Comparison of ENCODE assay signal across 7 mouse cellular contexts in the genomic region with DNA sequence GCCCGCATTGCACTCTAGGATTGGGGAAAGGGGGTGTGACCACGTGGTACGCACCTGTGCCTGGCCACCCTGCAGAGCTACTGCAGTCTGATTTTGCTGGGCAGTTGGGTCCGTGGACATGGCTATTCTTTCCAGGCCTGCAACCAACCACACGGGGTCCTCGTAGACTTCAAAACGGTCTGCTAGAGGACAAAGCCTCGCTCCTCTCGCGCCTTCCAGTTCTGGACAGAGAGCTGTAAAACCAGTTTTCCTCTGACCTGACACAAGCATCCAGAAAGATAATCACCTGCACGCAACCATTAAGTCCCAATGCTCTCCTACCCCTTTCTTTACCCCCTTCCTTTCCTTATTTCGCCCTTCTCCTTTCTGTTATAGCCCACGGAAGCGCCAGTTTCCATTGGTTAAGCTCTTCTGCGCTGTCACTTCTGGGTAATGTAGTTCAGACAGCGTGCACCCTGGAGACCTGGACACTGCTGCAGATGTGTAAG. TPM values are rescaled to one million over a fixed set of nuclear protein-coding genes. Genes with fewer than 3 reads are reported as not detected.
DNase-seq lines count a peak whose midpoint lies in the region; ATAC-seq lines count a peak whose summit lies in the region.

A gene (minus strand): TSS at position 377 of the 488 bp plus-strand sequence.

- peak; percentile 64 to 91 for DNase-seq in adrenal gland, adult (ENCODE audit: inconsistent age in 2 of 2, low spot score in 1 of 2)
- DNase-seq in cerebellum, postnatal 25 days, result peak; percentile 69 to 77
- DNase-seq in gastrocnemius, postnatal 10 days, result peak; percentile 18
- DNase-seq in left cerebral cortex, adult 8-10 months (ENCODE audit: low spot score in 2 of 2), result peak; percentile 34 to 35
- DNase-seq in right cerebral cortex, adult 18-20 months, result peak; percentile 57

- no peaks in the 10 kb centered on the region for H3K79me2 ChIP-seq in macrophage (ENCODE audit: inconsistent target)

- H3K4me3 ChIP-seq in macrophage (ENCODE audit: inconsistent target), result peak within 1 kb of the TSS; percentile 43

- no peak within 1 kb of the TSS for H3K27ac ChIP-seq in macrophage

- peak; percentile 99 for ATAC-seq in inflammation-experienced regulatory T-cells, adult 6 months

- H3K36me3 ChIP-seq in macrophage (ENCODE audit: inconsistent target), result no peaks in the 10 kb centered on the region

- WGBS in macrophage (ENCODE audit: missing documents), result 7% methylated on average over 16 of the region's 16 CpGs

RNA-seq across cellular contexts. Expression of the gene that starts here (rescaled TPM):
- total RNA-seq in gastrocnemius, postnatal 10 days (2021), result under 1 TPM; 0.16 to 0.21 TPM
- 10 to 100 TPM in 2 of 3 experiments, 1 to 10 TPM in 1; 7.6 to 19.3 (median 14.2) TPM for polyA plus RNA-seq in inflammation-experienced regulatory T-cells, adult 6 months (2017; shearing (Covaris generic))
- total RNA-seq in left cerebral cortex, adult 8-10 months (2022), result 1 to 10 TPM; 1.3 to 2.5 (median 1.6) TPM
- 1 to 10 TPM in 11 of 26 experiments, under 1 TPM in 12, not detected in 3; 0.12 to 2.5 (median 0.92) TPM for total RNA-seq in macrophage (2018; cell fraction: chromatin; rRNA removed)
- total RNA-seq in macrophage (2018; cell fraction: cytosol; rRNA removed), result 1 to 10 TPM in 1 of 26 experiments, under 1 TPM in 25; 0.05 to 1.1 (median 0.47) TPM
- 1 to 10 TPM in 9 of 26 experiments, under 1 TPM in 15, not detected in 2; 0.24 to 2.2 (median 0.72) TPM for total RNA-seq in macrophage (2018; cell fraction: nucleus; rRNA removed)
- polyA plus RNA-seq in macrophage (2018), result 0.58 to 1.2 TPM (median 0.62 TPM) in 3 replicates

Comparison
In these comparisons a context has a peak if more than half of its experiments do, and no peak if none do; other contexts are left out.
1. Peak in DNase-seq in gastrocnemius, postnatal 10 days; RNA of the gene not detected or under 1 TPM.
2. DNase-seq: peak in every context shown above with its lines; median percentile 78 in adrenal gland, adult; 73 in cerebellum, postnatal 25 days; 57 in right cerebral cortex, adult 18-20 months; 34 in left cerebral cortex, adult 8-10 months; 18 in gastrocnemius, postnatal 10 days.